Mouse (Mus musculus): ENCODE data around the gene Ssxb9. TPM values are rescaled to one million over a fixed set of nuclear protein-coding genes. Genes with fewer than 3 reads are reported as not detected.
"Not testable (repeated sequence)": the region's sequence is repeated elsewhere in the genome, so short reads cannot be mapped to it uniquely, and the experiment has no call there.

The Ssxb9 gene
- not detected in 2 replicates for polyA plus RNA-seq (2012; rRNA removed)

DNA sequence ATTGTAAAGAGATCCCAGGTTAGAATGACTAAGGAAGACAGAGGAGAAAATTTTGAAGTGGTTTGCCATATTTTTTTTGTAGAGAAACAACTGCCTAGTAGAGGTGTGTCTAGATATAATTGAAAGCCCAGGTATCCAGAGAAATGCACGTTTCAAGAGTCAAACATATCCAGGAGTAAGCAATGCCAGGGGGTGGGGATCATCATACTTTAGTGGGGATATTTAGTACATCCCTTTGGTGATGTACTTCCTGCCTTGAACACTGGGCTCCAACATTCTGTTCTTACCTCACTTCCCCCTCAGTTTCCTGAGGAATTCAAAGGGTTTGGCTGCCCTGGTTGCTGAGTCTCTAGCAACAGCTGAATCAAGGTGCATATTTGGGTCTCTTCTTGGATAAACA is at the start of gene Ssxb9:
Gene Ssxb9, plus strand, starts transcription at position 301 of the 400 bp plus-strand sequence.
- H3K27ac ChIP-seq (ENCODE audit: insufficient read depth, low read length); H3K4me1 ChIP-seq (ENCODE audit: control insufficient read depth, insufficient read depth, low read length); H3K4me3 ChIP-seq (ENCODE audit: insufficient read depth, low read length): not testable (repeated sequence)

DNA sequence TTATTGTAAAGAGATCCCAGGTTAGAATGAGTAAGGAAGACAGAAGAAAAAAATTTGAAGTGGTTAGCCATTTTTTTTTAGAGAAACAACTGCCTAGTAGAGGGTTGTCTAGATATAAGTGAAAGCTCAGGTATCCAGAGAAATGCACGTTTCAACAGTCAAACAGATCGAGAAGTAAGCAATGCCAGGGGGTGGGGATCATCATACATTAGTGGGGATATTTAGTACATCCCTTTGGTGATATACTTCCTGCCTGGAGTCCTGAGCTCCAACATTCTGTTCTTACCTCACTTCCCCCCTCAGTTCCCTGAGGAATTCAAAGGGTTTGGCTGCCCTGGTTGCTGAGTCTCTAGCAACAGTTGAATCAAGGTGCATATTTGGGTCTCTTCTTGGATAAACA is 39.7 kb upstream of the Ssxb9 start, which contains the start of gene Ssxb10:
Gene Ssxb10, plus strand, starts transcription at position 301 of the 400 bp plus-strand sequence.
- Histone ChIP-seq H3K4me1 (ENCODE audit: control insufficient read depth, insufficient read depth, low read length) (no peaks in the 10 kb centered on the region), H3K4me3 (ENCODE audit: insufficient read depth, low read length) (no peak within 1 kb of the TSS), H3K27ac (ENCODE audit: insufficient read depth, low read length) (no peak within 1 kb of the TSS)
- TF ChIP-seq POLR2A (IDR thresholded peaks at IDR 0.05; ENCODE audit: extremely low read depth, insufficient read depth, low read length) (no peak), CTCF (IDR thresholded peaks at IDR 0.05; ENCODE audit: extremely low read depth, insufficient read depth, low read length) (no peak)

- not testable (repeated sequence) for H3K4me3 ChIP-seq (ENCODE audit: insufficient read depth, low read length); H3K27ac ChIP-seq (ENCODE audit: insufficient read depth, low read length); H3K4me1 ChIP-seq (ENCODE audit: control insufficient read depth, insufficient read depth, low read length)
These were observed 46.2 kb downstream of the Ssxb9 start, which contains the start of gene Ssxb1 for GRCm38 (mm10) chrX:8413005-8413404. TSS of gene Ssxb1 (plus strand) at chrX:8413305.

Other genes with a start within 250 kb of the Ssxb9 start
- gene Wdr13, start 234.1 kb upstream of the Ssxb9 start, polyA plus RNA-seq (2012; rRNA removed), result 203 and 219 TPM in 2 replicates
- 193 and 207 TPM in 2 replicates for gene Rbm3, start 221.1 kb upstream of the Ssxb9 start, polyA plus RNA-seq (2012; rRNA removed)
- gene Tbc1d25, start 190.8 kb upstream of the Ssxb9 start, polyA plus RNA-seq (2012; rRNA removed), result 19.8 and 19.9 TPM in 2 replicates
- 26.0 and 30.8 TPM in 2 replicates for gene Ebp, start 173.5 kb upstream of the Ssxb9 start, polyA plus RNA-seq (2012; rRNA removed)
- gene Porcn, start 160.5 kb upstream of the Ssxb9 start, polyA plus RNA-seq (2012; rRNA removed), result 129 and 134 TPM in 2 replicates
- gene Ftsj1, start 114.6 kb upstream of the Ssxb9 start, polyA plus RNA-seq (2012; rRNA removed), result 32.0 and 34.2 TPM in 2 replicates
- gene Slc38a5, start 95.8 kb upstream of the Ssxb9 start, polyA plus RNA-seq (2012; rRNA removed), result 9.8 and 11.1 TPM in 2 replicates
- not detected in 2 replicates for gene Ssxb10, start 39.6 kb upstream of the Ssxb9 start, polyA plus RNA-seq (2012; rRNA removed)
- gene Ssxb1, start 46.3 kb downstream of the Ssxb9 start, polyA plus RNA-seq (2012; rRNA removed), result not detected in 2 replicates
- not detected in 2 replicates for gene Ssxb2, start 94.7 kb downstream of the Ssxb9 start, polyA plus RNA-seq (2012; rRNA removed)
- gene Gm14459, start 158.0 kb downstream of the Ssxb9 start, polyA plus RNA-seq (2012; rRNA removed), result not detected in 2 replicates
- not detected in 2 replicates for gene Ssxb6, start 181.3 kb downstream of the Ssxb9 start, polyA plus RNA-seq (2012; rRNA removed)
- gene Ssxb3, start 224.8 kb downstream of the Ssxb9 start, polyA plus RNA-seq (2012; rRNA removed), result not detected in 2 replicates

Measured in cortical plate, adult 2 months (tissue).